Mouse (Mus musculus): Measurements from ENCODE around the gene Ada.
A peak's percentile ranks its signal among the peaks of the same experiment; 100 is the strongest.

- no peak for TF ChIP-seq POLR2A (IDR thresholded peaks at IDR 0.05; ENCODE audit: extremely low read depth, insufficient read depth, low read length)
- TF ChIP-seq CTCF (IDR thresholded peaks at IDR 0.05; ENCODE audit: low read depth, low read length), result peak; percentile 60
Observed at GRCm38 (mm10) chr2:163787709-163788108, 37.7 kb upstream of the Ada start.

Measured in liver, adult 2 months (tissue).